Mouse (Mus musculus) small intestine, adult 2 months (tissue): ENCODE results near the gene Prl3b1. TPM values are rescaled to one million over a fixed set of nuclear protein-coding genes. Genes with fewer than 3 reads are reported as not detected.

Experiments used
- H3K27ac ChIP-seq: fragments of 200-500 bp; 2 replicates; pipeline ENCODE4 v1.5.1; 2012; ENCODE audit warnings: low read depth, low read length, control low read depth, inconsistent platforms; ENCODE audit not compliant: insufficient read depth
- H3K27me3 ChIP-seq: fragments of 200-500 bp; 2 replicates; pipeline ENCODE4 v1.6.1; 2012; ENCODE audit warnings: mild to moderate bottlenecking, moderate library complexity, low read length, inconsistent platforms; ENCODE audit not compliant: control insufficient read depth, insufficient read depth
- H3K36me3 ChIP-seq: fragments of 200-500 bp; 2 replicates; pipeline ENCODE4 v1.6.1; 2012; ENCODE audit warnings: mild to moderate bottlenecking, low read length, control low read depth, inconsistent platforms; ENCODE audit not compliant: control insufficient read depth, insufficient read depth
- H3K4me1 ChIP-seq: fragments of 200-500 bp; 2 replicates; pipeline ENCODE4 v1.6.1; 2012; ENCODE audit warnings: low read length, inconsistent platforms, mixed read lengths; ENCODE audit not compliant: control insufficient read depth, insufficient read depth, insufficient read length
- H3K4me3 ChIP-seq: fragments of 200-500 bp; 2 replicates; pipeline ENCODE4 v1.5.1; 2012; ENCODE audit warnings: low read depth, mild to moderate bottlenecking, control low read depth, inconsistent platforms, low read length, moderate library complexity
- CTCF ChIP-seq: fragments of 200-500 bp; IDR thresholded peaks from 2 replicates; pipeline ENCODE4 v1.5.1; 2012; ENCODE audit warnings: low read depth, mild to moderate bottlenecking, control low read depth, inconsistent platforms, low read length, moderate library complexity, mixed read lengths; ENCODE audit not compliant: insufficient replicate concordance, insufficient read length; ENCODE audit errors: extremely low read depth
- POLR2A ChIP-seq: fragments of 200-500 bp; IDR thresholded peaks from 2 replicates; pipeline ENCODE4 v1.6.1; 2012; ENCODE audit warnings: low read depth, mild to moderate bottlenecking, control low read depth, inconsistent platforms, low read length, moderate library complexity
- WGBS: fragments of 180-500 bp; shearing (Covaris S2); methylation state at CpG from one replicate; pipeline ENCODE4 v1.1.7; 2018; 5-methylcytosine and 5-hydroxymethylcytosine counted together
- polyA plus RNA-seq: library from polyadenylated mRNA; depleted of rRNA; stranded (reverse); fragments of >200 nt; gene quantifications from 2 replicates; pipeline ENCODE4 v1.2.3, GENCODE M21; 2012; rRNA removed

The Prl3b1 gene
- not detected in 2 replicates for polyA plus RNA-seq

GRCm38 (mm10) chr13:27241547-27241946, at the start of gene Prl3b1:
Gene Prl3b1 (plus strand): TSS chr13:27241847.
- H3K4me1 ChIP-seq, result no peaks in the 10 kb centered on the region
- no peaks in the 10 kb centered on the region for H3K36me3 ChIP-seq
- H3K27me3 ChIP-seq, result no peaks in the 10 kb centered on the region
- WGBS, result 88% methylated on average over 1 of the region's 1 CpGs
- H3K4me3 ChIP-seq, result no peak within 1 kb of the TSS
- no peak within 1 kb of the TSS for H3K27ac ChIP-seq
- TF ChIP-seq POLR2A (no peak), CTCF (no peak)

GRCm38 (mm10) chr13:27196359-27196758, 45.3 kb upstream of the Prl3b1 start, which contains the start of gene Prl3c1:
Gene Prl3c1 (plus strand): TSS chr13:27196659.
- TF ChIP-seq CTCF, result no peak
- TF ChIP-seq POLR2A, result no peak
- H3K4me3 ChIP-seq, result no peak within 1 kb of the TSS
- no peak within 1 kb of the TSS for H3K27ac ChIP-seq
- no peaks in the 10 kb centered on the region for H3K27me3 ChIP-seq
- H3K36me3 ChIP-seq, result no peaks in the 10 kb centered on the region
- WGBS, result 63% methylated on average over 1 of the region's 1 CpGs
- no peaks in the 10 kb centered on the region for H3K4me1 ChIP-seq

GRCm38 (mm10) chr13:27259136-27259535, 17.5 kb downstream of the Prl3b1 start, which contains the start of gene Prl3a1:
Gene Prl3a1 (plus strand): TSS chr13:27259436.
- Histone ChIP-seq H3K4me1 (no peaks in the 10 kb centered on the region), H3K27me3 (no peaks in the 10 kb centered on the region), H3K36me3 (no peaks in the 10 kb centered on the region), H3K27ac (no peak within 1 kb of the TSS), H3K4me3 (no peak within 1 kb of the TSS)
- TF ChIP-seq POLR2A, result no peak
- no peak for TF ChIP-seq CTCF
- WGBS, result 84% methylated on average over 4 of the region's 4 CpGs

Other genes with a start within 250 kb of the Prl3b1 start
- gene Prl, start 184.3 kb upstream of the Prl3b1 start, polyA plus RNA-seq, result not detected in 2 replicates
- gene Prl3d1, start 147.7 kb upstream of the Prl3b1 start, polyA plus RNA-seq, result not detected in 2 replicates
- not detected in 2 replicates for gene Prl3d2, start 120.1 kb upstream of the Prl3b1 start, polyA plus RNA-seq
- not detected in 2 replicates for gene Prl3d3, start 85.1 kb upstream of the Prl3b1 start, polyA plus RNA-seq
- not detected in 2 replicates for gene Prl3c1, start 45.2 kb upstream of the Prl3b1 start, polyA plus RNA-seq
- not detected in 2 replicates for gene Prl3a1, start 17.6 kb downstream of the Prl3b1 start, polyA plus RNA-seq
- gene Prl6a1, start 70.8 kb downstream of the Prl3b1 start, polyA plus RNA-seq, result not detected in 2 replicates
- gene Prl8a2, start 103.8 kb downstream of the Prl3b1 start, polyA plus RNA-seq, result not detected in 2 replicates
- gene Prl2b1, start 149.0 kb downstream of the Prl3b1 start, polyA plus RNA-seq, result not detected in 2 replicates
- gene Prl8a6, start 196.8 kb downstream of the Prl3b1 start, polyA plus RNA-seq, result not detected in 2 replicates